Mouse (Mus musculus) liver, embryonic 16.5 days (tissue): Measurements from ENCODE around the gene Wdr20. TPM values are rescaled to one million over a fixed set of nuclear protein-coding genes. Genes with fewer than 3 reads are reported as not detected.
"Not testable (repeated sequence)": the region's sequence is repeated elsewhere in the genome, so short reads cannot be mapped to it uniquely, and the experiment has no call there.

ENCODE experiments used
- ATAC-seq: fragments of 200-750 bp; cut with Nextera tagmentation; 2 replicates; pipeline ENCODE4 v1.8.0; 2017; ENCODE audit warnings: low read depth, mild to moderate bottlenecking, moderate number of reproducible peaks, moderate library complexity
- H3K27ac ChIP-seq: fragments of 300-500 bp; sonication (generic); 2 replicates; pipeline ENCODE4 v1.5.1; 2014; ENCODE audit warnings: mild to moderate bottlenecking, low read length
- H3K27me3 ChIP-seq: fragments of 300-500 bp; sonication (generic); 2 replicates; pipeline ENCODE4 v1.6.1; 2014; ENCODE audit warnings: low read depth, low read length, mixed read lengths; ENCODE audit not compliant: control insufficient read depth, insufficient read depth
- H3K36me3 ChIP-seq: fragments of 300-500 bp; sonication (generic); 2 replicates; pipeline ENCODE4 v1.6.1; 2014; ENCODE audit warnings: mild to moderate bottlenecking; ENCODE audit not compliant: control insufficient read depth, insufficient read depth
- H3K4me1 ChIP-seq: fragments of 300-500 bp; sonication (generic); 2 replicates; pipeline ENCODE4 v1.6.1; 2014; ENCODE audit warnings: low read depth, low read length, mixed read lengths; ENCODE audit not compliant: control insufficient read depth
- H3K4me2 ChIP-seq: fragments of 300-500 bp; sonication (generic); 2 replicates; pipeline ENCODE4 v1.6.1; 2014; ENCODE audit warnings: low read depth, low read length, mixed read lengths
- H3K4me3 ChIP-seq: fragments of 300-500 bp; sonication (generic); 2 replicates; pipeline ENCODE4 v1.5.1; 2014; ENCODE audit warnings: low read depth, mild to moderate bottlenecking, low read length
- H3K9ac ChIP-seq: fragments of 300-500 bp; sonication (generic); 2 replicates; pipeline ENCODE4 v1.6.1; 2014; ENCODE audit warnings: low read depth, low read length
- H3K9me3 ChIP-seq: fragments of 300-500 bp; sonication (generic); replicated peaks from 2 replicates; pipeline ENCODE4 v1.6.1; 2016; ENCODE audit warnings: low read length; ENCODE audit not compliant: control insufficient read depth
- WGBS: fragments of 180-500 bp; shearing (Covaris S2); extraction: QIAGEN DNeasy Blood & Tissue Kit; methylation state at CpG from one replicate; pipeline ENCODE4 v1.1.7; 2014; ENCODE audit not compliant: insufficient replicate concordance; 5-methylcytosine and 5-hydroxymethylcytosine counted together
- polyA plus RNA-seq: library from polyadenylated mRNA; unstranded; fragments of >200 nt; fragmentation: Nextera tagmentation; extraction: Ambion mirVana; gene quantifications from 2 replicates; pipeline ENCODE4 v1.2.1, GENCODE M21; 2015

The Wdr20 gene
- 8.4 and 9.3 TPM in 2 replicates for polyA plus RNA-seq

DNA sequence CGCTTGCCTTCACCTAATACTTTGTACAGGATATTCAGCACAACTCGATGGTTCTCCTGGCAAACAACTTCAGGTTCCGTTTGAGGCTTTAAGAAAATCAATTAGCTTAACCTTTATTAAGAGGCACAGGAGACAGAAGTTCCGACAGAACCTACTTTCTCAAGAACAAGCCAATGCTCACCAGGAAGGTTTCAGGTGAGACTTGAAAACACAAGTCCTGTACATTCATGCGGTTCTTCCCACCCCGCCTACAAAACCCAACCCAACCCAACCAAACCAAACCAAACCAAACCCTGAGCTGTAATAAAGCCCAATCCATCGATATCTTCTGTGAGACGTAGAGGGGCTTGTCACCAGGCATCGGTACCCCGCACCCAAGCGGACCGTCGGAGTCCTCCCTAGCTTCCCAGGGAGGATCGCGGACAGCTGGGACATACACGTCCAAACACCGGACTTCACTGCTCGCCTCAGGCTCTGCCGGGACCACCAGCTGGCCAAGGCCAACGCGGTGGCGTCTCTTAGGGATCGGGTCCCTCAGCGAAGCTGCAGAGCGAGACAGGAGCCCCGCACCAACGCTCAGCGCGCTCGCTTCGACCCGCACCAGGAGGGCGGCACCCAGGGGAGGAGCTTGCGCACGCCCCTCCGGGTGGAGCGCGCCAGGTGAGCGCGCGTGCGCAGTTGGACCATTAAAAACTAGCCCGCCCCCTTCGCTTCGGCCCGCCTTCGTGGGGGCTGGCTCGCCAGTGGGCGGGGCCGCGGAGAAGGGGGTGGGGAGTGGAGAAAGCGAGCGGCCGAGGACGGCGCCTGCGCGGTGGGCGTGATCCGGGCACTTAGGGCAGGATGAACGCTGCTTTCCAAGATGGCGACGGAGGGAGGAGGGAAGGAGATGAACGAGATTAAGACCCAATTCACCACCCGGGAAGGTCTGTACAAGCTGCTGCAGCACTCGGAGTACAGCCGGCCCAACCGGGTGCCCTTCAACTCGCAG lies at the start of gene Wdr20:
Wdr20 (plus strand) TSS at position 775 of the 988 bp plus-strand sequence.
- Histone ChIP-seq H3K4me2 (peak within 1 kb of the TSS; percentile 100), H3K27ac (peak within 1 kb of the TSS; percentile 84), H3K27me3 (peaks cover 7% of the 10 kb centered on the region), H3K4me1 (peaks cover 20% of the 10 kb centered on the region), H3K9me3 (no peaks in the 10 kb centered on the region), H3K9ac (peak within 1 kb of the TSS; percentile 99), H3K36me3 (no peaks in the 10 kb centered on the region), H3K4me3 (peak within 1 kb of the TSS; percentile 100)
- WGBS: 1% methylated on average over 69 of the region's 69 CpGs
- ATAC-seq: peak; percentile 96

DNA sequence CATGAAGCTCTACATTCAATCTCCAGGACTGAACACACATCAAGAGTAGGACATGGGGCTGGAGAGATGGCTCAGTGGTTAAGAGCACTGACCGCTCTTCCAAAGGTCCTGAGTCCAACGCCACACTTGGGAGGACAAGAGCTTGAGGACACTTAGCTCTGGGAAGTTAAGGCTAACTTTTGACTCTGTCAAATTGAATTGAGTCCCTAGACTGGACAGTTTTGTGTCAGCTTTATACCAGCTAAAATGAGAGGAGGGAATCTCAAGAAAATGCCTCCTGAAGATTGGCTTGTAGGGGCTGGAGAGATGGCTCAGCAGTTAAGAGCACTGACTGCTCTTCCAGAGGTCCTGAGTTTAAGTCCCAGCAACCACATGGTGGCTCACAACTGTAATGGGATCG lies 48.8 kb upstream of the Wdr20 start:
- not testable (repeated sequence) for ATAC-seq, H3K4me3 ChIP-seq
- 77% methylated on average over 3 of the region's 3 CpGs for WGBS

DNA sequence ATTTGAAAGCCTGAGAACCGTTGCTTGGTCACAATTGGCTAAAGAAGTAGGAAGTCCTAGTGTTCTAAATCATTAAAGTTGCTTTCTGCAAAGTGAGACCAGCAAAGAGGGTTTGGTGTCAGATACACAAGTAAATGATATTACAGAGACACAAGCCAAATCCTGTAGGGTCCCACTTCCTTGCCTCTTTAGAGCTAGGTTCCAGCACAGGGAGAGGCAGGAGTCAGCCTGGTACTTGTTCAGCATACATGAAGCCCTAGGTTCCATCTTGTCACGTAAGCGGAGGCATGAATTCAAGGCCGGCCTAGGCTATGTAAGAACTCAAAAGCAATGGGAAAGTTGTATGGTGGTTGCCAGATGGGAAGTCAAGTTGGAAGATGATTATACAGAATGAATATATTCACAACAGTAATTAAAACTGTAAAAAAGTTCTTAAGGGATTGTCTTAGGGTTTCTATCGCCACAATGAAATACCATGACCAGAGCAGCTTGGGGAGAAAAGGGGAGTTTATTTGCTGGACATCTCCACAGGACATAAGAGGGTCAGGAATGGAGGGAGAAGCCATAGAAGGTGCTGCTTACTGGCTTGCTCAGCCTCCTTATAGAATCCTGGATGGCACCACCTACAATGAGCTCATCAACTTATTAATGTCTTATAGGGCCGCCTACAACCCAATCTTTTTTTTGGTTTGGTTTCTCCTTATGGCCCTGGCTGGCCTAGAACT lies 47.7 kb upstream of the Wdr20 start:
- peaks cover 4% of the 10 kb centered on the region for H3K4me1 ChIP-seq
- no peak overlapping the region for H3K4me2 ChIP-seq
- H3K27ac ChIP-seq: no peak overlapping the region
- 80% methylated on average over 6 of the region's 6 CpGs for WGBS
- no peak overlapping the region for H3K9ac ChIP-seq
- no peak for ATAC-seq
- peaks cover 42% of the 10 kb centered on the region for H3K36me3 ChIP-seq
- H3K9me3 ChIP-seq: no peaks in the 10 kb centered on the region
- H3K27me3 ChIP-seq: no peaks in the 10 kb centered on the region
- H3K4me3 ChIP-seq: no peak overlapping the region

More for the DNA sequence above, 48.8 kb upstream of the Wdr20 start:
- not testable (repeated sequence) for H3K9ac ChIP-seq, H3K9me3 ChIP-seq, H3K27me3 ChIP-seq, H3K4me1 ChIP-seq, H3K4me2 ChIP-seq, H3K27ac ChIP-seq
- peaks cover 36% of the 10 kb centered on the region for H3K36me3 ChIP-seq

DNA sequence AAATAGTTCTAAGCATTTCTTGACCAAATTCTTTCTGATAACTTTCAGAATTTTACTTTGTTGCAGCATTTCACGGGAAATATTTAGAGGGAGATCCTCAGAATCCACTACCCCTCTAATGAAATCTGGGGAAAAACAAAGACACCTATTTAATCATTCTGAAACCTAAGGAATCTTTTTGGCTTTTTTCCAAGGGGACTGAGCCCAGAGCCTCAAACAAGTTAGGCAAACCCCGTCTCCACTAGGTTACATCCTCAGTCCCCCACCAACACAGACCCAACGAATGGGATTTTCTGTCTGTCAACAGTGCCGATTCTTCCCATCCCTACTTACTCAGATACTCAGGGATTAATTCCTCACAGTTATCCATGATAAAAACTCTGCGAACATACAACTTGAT lies 44.4 kb upstream of the Wdr20 start:
- H3K27me3 ChIP-seq, H3K9ac ChIP-seq, H3K27ac ChIP-seq, H3K9me3 ChIP-seq, H3K4me2 ChIP-seq, H3K4me3 ChIP-seq, ATAC-seq: not testable (repeated sequence)
- WGBS: 79% methylated on average over 5 of the region's 5 CpGs
- peaks cover 21% of the 10 kb centered on the region for H3K4me1 ChIP-seq
- peaks cover 42% of the 10 kb centered on the region for H3K36me3 ChIP-seq

DNA sequence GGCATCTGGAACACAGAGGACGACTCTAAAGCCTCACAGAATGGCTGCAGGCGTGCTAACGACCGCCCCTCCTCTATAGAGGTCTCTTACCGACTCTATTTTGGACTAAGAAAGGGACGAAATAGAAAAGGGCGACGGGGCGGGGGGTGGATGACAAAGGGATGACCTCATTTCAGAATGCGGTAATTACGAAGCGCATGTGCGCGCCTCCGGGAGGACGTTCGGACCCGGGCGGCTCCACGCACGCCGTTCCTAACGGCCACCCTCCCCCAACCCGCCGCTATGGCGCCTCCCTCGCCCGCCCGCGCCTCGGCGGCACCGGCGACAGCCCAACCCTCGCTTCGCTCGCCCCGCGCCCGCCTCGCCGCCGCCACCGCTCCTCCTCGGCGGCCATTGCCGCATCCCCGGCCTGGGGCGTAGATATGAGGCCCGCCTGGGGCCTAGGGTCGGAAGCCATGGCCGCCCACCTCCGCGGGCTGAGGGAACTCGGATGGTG lies 42.0 kb upstream of the Wdr20 start:
- H3K36me3 ChIP-seq: peaks cover 25% of the 10 kb centered on the region
- H3K4me1 ChIP-seq: peaks cover 41% of the 10 kb centered on the region
- WGBS: under 1% methylated on average over 55 of the region's 55 CpGs
- peak overlapping the region; percentile 100 for H3K4me3 ChIP-seq
- peak overlapping the region; percentile 98 for H3K27ac ChIP-seq
- H3K4me2 ChIP-seq: peak overlapping the region; percentile 76
- ATAC-seq: peak; percentile 40
- H3K9me3 ChIP-seq: no peaks in the 10 kb centered on the region
- no peaks in the 10 kb centered on the region for H3K27me3 ChIP-seq
- peak overlapping the region; percentile 100 for H3K9ac ChIP-seq

DNA sequence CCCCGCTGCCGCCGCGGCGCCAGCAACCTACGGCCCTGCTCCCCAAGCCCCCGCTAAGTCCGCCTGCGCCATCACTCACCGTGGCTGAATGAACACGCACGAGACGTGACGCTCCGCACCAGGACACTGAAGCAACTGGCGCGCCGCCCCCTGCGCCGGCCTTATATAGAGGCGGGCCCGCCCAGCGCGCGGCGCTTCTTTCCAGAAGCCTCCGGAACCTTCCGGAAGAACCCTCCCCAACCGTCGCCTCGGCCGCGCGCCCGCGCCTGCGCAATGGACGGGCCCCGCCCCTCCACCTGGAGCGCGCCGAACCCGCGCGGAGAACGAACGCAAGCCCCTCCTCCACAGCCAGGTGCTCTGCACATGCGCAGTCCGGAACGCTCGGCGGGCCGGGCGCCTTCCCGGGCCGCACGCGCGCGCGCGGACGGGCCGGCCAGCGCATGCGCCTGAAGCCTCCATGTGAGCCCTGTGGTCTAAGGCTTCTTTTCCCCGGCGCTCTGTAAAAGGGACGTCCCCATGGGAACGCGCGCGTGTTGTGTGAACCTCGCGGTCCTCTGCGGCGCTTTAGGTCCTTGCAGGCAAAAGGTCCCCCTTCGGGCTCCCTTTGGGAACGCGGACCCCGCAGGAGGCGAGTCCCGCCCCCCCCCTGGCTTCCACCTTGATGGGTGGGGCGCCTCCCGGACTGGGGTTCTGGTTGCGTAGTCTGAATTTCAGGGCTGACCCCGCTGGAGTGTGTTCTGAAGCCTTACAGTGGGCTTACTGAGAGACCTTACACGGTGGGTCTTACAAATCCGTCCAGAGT lies 41.4 kb upstream of the Wdr20 start:
- H3K27me3 ChIP-seq: no peaks in the 10 kb centered on the region
- H3K9ac ChIP-seq: peak overlapping the region; percentile 100
- H3K9me3 ChIP-seq: no peaks in the 10 kb centered on the region
- H3K4me1 ChIP-seq: peaks cover 46% of the 10 kb centered on the region
- peak overlapping the region; percentile 95 for H3K4me2 ChIP-seq
- H3K36me3 ChIP-seq: peaks cover 24% of the 10 kb centered on the region
- WGBS: under 1% methylated on average over 89 of the region's 89 CpGs
- ATAC-seq: peak; percentile 86
- peak overlapping the region; percentile 100 for H3K4me3 ChIP-seq
- peak overlapping the region; percentile 98 for H3K27ac ChIP-seq

DNA sequence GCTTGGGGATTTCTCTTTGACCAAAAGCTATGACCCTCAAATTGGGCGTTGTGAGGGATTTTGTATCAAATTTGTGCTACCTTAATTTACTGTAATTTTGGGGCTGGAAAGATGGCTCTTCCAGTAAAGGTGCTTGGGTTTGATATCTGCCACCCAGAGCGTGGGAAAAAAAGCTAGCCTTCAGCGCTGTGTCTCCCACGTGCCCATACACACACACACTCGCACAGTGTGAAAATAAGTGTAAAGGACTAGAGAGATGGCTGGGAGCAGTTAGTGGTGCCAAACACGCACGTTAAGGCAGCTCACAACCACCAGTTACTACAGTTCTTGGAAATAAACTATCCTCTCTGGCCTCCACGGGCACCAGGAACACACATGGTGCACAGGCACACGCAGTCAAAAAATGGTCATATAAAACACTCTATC lies 40.8 kb upstream of the Wdr20 start:
- peak overlapping the region; percentile 93 for H3K27ac ChIP-seq
- H3K9ac ChIP-seq: peak overlapping the region; percentile 91
- H3K9me3 ChIP-seq: no peaks in the 10 kb centered on the region
- whole genome bisulfite sequencing: 18% methylated on average over 9 of the region's 9 CpGs
- peak overlapping the region; percentile 100 for H3K4me3 ChIP-seq
- peaks cover 18% of the 10 kb centered on the region for H3K36me3 ChIP-seq
- peaks cover 52% of the 10 kb centered on the region for H3K4me1 ChIP-seq
- no peaks in the 10 kb centered on the region for H3K27me3 ChIP-seq
- H3K4me2 ChIP-seq: peak overlapping the region; percentile 95
- no peak for ATAC-seq

DNA sequence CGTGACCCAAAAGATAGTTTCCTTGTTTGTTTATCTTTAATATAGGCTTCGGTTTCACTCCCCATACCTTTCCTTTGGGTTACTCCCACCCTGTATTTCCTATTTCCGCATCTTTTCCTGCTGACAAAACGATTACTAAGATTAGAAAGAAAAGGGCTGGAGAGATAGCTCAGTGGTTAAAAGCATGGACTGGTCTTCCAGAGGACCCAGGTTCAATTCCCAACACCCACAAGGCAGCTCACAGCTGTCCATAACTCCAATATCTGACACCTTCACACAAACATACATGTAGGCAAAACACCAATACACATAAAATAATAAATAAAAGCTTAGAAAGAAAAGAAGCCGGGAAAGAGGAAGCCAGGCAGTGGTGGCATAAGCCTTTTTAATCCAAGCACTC lies 40.3 kb upstream of the Wdr20 start:
- H3K4me1 ChIP-seq: peaks cover 52% of the 10 kb centered on the region
- peaks cover 16% of the 10 kb centered on the region for H3K36me3 ChIP-seq
- ATAC-seq: no peak
- H3K4me2 ChIP-seq: peak overlapping the region; percentile 95; the same call in 1 of the 2 replicates
- no peaks in the 10 kb centered on the region for H3K27me3 ChIP-seq
- WGBS: 25% methylated on average over 5 of the region's 5 CpGs
- H3K9ac ChIP-seq: peak overlapping the region; percentile 91
- peak overlapping the region; percentile 93 for H3K27ac ChIP-seq
- no peaks in the 10 kb centered on the region for H3K9me3 ChIP-seq
- peak overlapping the region; percentile 100; the same call in 1 of the 2 replicates for H3K4me3 ChIP-seq
